Mouse (Mus musculus) splenic B cell, adult 2 months (primary cell): ENCODE results near the gene Slc26a11.

Source experiments
- DNase-seq: peaks from one replicate; pipeline ENCODE4 v3.0.0-alpha.2; 2011; ENCODE audit warnings: low read depth, low spot score
- H3K27me3 ChIP-seq: 2 replicates; pipeline ENCODE4 v1.6.1; 2012; ENCODE audit warnings: mild to moderate bottlenecking, low read length, moderate library complexity, mixed read lengths; ENCODE audit not compliant: control insufficient read depth, poor library complexity, insufficient read depth, severe bottlenecking
- H3K36me3 ChIP-seq: 2 replicates; pipeline ENCODE4 v1.6.1; 2012; ENCODE audit warnings: mild to moderate bottlenecking, low read length, moderate library complexity, mixed read lengths; ENCODE audit not compliant: control insufficient read depth, poor library complexity, insufficient read depth, severe bottlenecking

Slc26a11 gene

DNA sequence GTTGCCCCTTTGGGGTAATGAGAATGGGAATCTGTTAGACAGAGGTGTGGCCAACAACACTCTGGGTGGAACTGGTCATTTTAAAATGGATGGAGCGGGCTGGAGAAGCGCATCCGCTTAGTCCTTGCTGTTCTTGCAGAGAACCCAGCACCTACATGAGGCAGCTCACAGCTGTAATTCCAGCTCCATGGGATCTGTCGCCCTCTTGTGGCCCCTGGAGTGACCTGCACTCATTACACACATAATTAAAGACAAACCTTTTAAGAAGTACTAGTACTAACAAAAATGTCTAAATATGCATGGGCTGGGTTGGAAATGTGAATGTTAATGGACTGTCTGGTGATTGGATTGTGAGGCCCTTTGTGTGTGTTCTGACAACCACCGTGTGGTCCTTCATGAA lies 49.3 kb downstream of the Slc26a11 start:
- H3K36me3 ChIP-seq, result peaks cover 13% of the 10 kb centered on the region
- H3K27me3 ChIP-seq, result no peaks in the 10 kb centered on the region
- peak; percentile 82 for DNase-seq

DNA sequence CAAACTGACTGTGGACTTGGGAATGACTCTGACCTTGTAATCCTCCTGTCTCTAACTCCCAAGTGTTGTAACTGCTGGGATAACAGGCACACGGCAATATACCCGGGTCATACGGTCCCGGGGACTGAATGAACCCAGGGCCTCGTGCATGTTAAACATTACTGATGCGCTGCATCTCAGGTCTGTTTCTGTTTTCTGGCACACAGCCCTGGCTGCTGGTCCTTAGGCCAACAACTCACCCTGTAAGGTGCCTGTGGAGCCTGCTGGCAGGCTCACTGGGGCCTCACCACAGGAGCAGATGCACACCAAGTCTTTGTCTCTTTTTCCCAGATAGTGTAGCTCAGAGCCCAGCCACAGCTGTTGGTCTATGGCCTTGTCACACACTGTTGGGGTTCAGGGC lies 52.0 kb downstream of the Slc26a11 start:
- no peak for DNase-seq
- Histone ChIP-seq H3K27me3 (no peaks in the 10 kb centered on the region), H3K36me3 (peaks cover 16% of the 10 kb centered on the region)

DNA sequence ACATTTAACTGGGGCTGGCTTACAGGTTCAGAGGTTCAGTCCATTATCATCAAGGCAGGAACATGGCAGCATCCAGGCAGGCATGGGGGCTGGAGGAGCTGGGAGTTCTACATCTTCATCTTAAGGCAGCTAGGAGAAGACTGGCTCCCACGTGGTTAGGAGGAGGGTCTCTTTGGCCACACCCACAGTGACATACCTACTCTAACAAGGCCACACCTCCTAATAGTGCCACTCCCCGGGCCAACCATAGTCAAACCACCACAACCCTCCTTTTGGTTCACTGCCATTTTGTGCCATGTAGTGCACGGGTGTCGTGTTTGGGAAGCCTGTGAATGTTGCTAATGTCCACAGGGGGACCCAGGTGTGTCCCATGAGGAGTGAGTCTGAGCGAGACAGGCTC lies 52.6 kb downstream of the Slc26a11 start:
- Histone ChIP-seq H3K36me3 (peaks cover 14% of the 10 kb centered on the region), H3K27me3 (no peaks in the 10 kb centered on the region)
- DNase-seq, result no peak

DNA sequence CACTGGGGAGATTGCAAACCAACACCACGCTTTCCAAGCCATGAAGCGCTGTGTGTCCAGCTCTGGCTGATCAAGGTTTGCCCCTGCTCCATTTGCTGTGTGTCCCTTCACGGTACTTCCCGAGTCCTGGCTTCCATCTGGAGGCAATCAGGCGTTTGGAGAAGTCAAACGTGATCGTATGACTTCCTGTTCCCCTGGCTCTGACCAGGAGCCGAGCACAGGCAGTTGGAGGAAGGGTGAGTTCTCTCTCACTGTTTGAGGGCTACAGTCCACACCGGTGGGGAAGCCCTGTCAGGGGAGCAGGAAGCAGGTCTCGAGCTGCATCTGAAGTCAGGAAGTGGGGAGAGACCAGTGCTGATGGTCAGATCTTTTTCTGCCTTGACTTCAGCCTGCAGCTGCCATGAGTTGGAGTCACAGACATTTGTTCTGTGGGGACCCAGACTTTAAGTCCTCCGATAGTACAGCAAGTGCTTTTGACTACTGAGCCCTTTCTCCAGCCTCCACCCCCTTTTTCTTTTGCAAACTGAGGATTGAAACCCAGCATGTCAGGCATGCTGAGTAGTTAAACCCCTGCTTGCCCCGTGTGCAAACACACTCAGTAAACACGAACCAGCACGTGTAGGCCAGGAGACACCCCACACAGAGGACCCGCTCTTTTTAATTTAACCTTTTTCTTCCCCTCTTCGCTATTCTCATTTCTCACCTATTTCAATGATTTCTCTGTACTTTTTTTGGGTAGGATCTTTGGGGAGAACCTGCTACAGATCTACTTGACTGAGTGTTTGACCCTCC lies 64.2 kb downstream of the Slc26a11 start:
- no peaks in the 10 kb centered on the region for H3K27me3 ChIP-seq
- DNase-seq, result no peak

DNA sequence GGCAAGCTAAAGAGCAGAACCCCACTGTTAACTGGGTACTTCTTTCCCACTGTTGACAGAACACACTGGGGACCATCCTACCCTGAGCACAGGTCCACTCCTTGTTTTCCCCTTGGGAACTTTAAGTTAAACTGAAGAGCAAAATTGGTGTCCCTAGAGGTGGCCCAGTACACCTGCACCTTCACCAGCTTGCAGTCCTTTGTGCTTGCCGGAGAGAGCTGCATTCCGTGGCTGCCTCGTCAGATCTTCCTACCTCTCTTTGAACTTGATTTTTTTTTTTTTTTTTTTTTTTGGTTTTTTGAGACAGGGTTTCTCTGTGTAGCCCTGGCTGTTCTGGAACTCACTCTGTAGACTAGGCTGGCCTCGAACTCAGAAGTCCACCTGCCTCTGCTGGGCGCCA lies 65.1 kb downstream of the Slc26a11 start:
- peaks cover 23% of the 10 kb centered on the region for H3K36me3 ChIP-seq
- H3K27me3 ChIP-seq, result no peaks in the 10 kb centered on the region
- DNase-seq, result no peak

More for the DNA sequence above, 64.2 kb downstream of the Slc26a11 start:
- H3K36me3 ChIP-seq, result peaks cover 23% of the 10 kb centered on the region

DNA sequence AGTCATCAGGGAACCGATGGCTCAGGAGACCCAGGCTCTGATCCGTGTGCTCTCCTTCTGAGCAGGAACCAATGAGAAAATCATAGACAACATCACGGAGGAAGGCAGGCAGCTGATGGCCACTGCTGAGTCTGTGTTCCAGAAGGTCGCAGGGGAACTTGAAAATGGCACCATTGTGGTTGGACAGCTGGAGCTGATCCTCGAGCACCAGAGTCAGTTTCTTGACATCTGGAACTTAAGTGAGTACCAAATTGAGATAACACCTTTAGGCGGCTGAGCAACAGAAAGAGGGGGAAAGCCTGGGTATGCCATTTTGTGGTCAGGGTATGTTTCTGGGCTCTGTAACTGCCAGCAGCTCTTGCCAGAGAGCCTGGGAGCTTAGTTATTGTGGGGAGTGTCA lies 72.1 kb downstream of the Slc26a11 start:
- H3K27me3 ChIP-seq, result no peaks in the 10 kb centered on the region
- DNase-seq, result no peak
- H3K36me3 ChIP-seq, result peaks cover 27% of the 10 kb centered on the region

DNA sequence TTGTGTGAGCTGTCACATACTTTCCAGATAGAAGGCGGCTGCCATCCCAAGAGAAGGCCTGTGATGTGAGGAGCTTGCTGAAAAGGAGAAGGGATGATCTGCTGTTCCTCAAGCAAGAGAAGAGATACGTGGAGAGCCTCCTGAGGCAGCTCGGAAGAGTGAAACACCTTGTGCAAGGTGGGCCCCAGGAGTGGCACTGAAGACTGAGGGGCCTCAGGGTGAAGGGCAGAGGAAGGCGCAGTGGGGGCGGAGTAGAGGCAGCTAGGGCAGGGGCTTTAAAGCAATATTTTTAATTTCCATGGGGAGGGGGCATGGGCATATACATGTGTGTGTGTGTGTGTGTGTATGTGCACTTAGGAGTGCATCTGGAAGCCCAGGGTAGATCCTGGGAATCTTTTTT lies 72.6 kb downstream of the Slc26a11 start:
- Histone ChIP-seq H3K27me3 (no peaks in the 10 kb centered on the region), H3K36me3 (peaks cover 26% of the 10 kb centered on the region)
- DNase-seq, result no peak

DNA sequence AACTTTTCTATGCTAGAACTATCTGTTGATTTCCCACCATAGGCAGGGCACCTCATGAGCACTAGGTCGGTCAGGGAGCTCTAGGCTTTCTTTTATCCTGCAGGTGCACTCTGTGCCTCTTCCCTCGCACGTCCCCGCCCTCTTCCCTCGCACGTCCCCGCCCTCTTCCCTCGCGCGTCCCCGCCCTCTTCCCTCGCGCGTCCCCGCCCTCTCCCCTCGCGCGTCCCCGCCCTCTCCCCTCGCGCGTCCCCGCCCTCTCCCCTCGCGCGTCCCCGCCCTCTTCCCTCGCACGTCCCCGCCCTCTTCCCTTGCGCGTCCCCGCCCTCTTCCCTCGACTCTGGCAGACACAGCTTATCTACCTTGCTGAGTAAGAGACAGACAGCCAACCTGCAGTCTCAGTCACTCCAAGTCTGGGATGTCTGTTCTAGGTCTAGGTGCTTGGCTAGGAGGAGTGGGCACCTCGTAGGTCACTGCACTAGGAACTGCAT lies 73.3 kb downstream of the Slc26a11 start:
- Histone ChIP-seq H3K27me3 (no peaks in the 10 kb centered on the region), H3K36me3 (peaks cover 28% of the 10 kb centered on the region)
- peak; percentile 89 for DNase-seq
